ENCODE assay signal across 16 mouse cellular contexts in genomic region chr12:24843395-24844072, GRCm38 (mm10). TPM values are rescaled to one million over a fixed set of nuclear protein-coding genes. Genes with fewer than 3 reads are reported as not detected.
DNase-seq lines count a peak whose midpoint lies in the region; ATAC-seq and TF ChIP-seq lines count a peak whose summit lies in the region.
"Had no signal": no experiment of that assay in that cellular context is flagged by ENCODE, and none has a peak within 500 bp of the region (broad histone marks: within the 10 kb centered on the region; RNA-seq: fewer than 3 reads in every experiment).

No protein-coding gene starts in this region.

- no peaks in the 10 kb centered on the region for H3K9me3 ChIP-seq in embryonic facial prominence, embryonic 14.5 days (ENCODE audit: control insufficient read depth, low read length)
- no peaks in the 10 kb centered on the region for H3K9me3 ChIP-seq in embryonic facial prominence, embryonic 10.5 days
- no peaks in the 10 kb centered on the region for H3K9me3 ChIP-seq in heart, postnatal 0 days (replicated peaks; ENCODE audit: control insufficient read depth, low read length)
- H3K9me3 ChIP-seq: embryonic facial prominence, embryonic 12.5 days; midbrain, embryonic 12.5 days had no signal

- TF ChIP-seq CTCF in heart, postnatal 0 days (IDR thresholded peaks at IDR 0.05; ENCODE audit: low read depth), result no peak
- TF ChIP-seq CTCF in C2C12 (IDR thresholded peaks at IDR 0.05; ENCODE audit: control insufficient read depth, insufficient read depth, insufficient read length), result no peak

- no peak for TF ChIP-seq EP300 in heart, postnatal 0 days (IDR thresholded peaks at IDR 0.05; ENCODE audit: low read depth)

- DNase-seq in embryonic facial prominence, embryonic 14.5 days (ENCODE audit: low spot score), result peak; percentile 56
- no peak for DNase-seq in embryonic facial prominence, embryonic 10.5 days (ENCODE audit: low spot score)
- peak; percentile 57 for DNase-seq in heart, postnatal 0 days (ENCODE audit: low spot score)
- no peak for DNase-seq in heart, adult 9 months (ENCODE audit: low spot score in 2 of 2)
- DNase-seq: cerebellum, adult 8-10 months; forebrain, postnatal 0 days; lung, postnatal 10 days had no signal

- H3K27me3 ChIP-seq in embryonic facial prominence, embryonic 14.5 days (replicated peaks; ENCODE audit: control insufficient read depth, insufficient read depth, low read length), result no peaks in the 10 kb centered on the region
- H3K27me3 ChIP-seq in embryonic facial prominence, embryonic 10.5 days (replicated peaks; ENCODE audit: low read depth, poor library complexity, severe bottlenecking), result no peaks in the 10 kb centered on the region
- no peaks in the 10 kb centered on the region for H3K27me3 ChIP-seq in heart, postnatal 0 days (ENCODE audit: control insufficient read depth, insufficient read depth, low read length)
- H3K27me3 ChIP-seq in C2C12 (ENCODE audit: control insufficient read depth, insufficient read depth, insufficient read length), result no peaks in the 10 kb centered on the region
- H3K27me3 ChIP-seq: embryonic facial prominence, embryonic 12.5 days; midbrain, embryonic 12.5 days had no signal

- no peak overlapping the region for H3K9ac ChIP-seq in embryonic facial prominence, embryonic 14.5 days (ENCODE audit: low read depth, low read length)
- H3K9ac ChIP-seq in heart, postnatal 0 days (replicated peaks; ENCODE audit: low read depth, low read length), result no peak overlapping the region
- H3K9ac ChIP-seq: embryonic facial prominence, embryonic 12.5 days; forebrain, postnatal 0 days; midbrain, embryonic 12.5 days had no signal

- H3K79me2 ChIP-seq in C2C12 (ENCODE audit: control insufficient read depth, insufficient read depth), result no peaks in the 10 kb centered on the region

- no peaks in the 10 kb centered on the region for H3K79me3 ChIP-seq in C2C12 (ENCODE audit: low read depth)

- ATAC-seq in embryonic facial prominence, embryonic 14.5 days (ENCODE audit: low read depth), result peak; percentile 50
- ATAC-seq in heart, postnatal 0 days (ENCODE audit: insufficient read depth, low read depth), result peak; percentile 62
- ATAC-seq in megakaryocyte-erythroid progenitor cell, adult 5-6 weeks (replicated peaks; ENCODE audit: low FRiP score, low TSS enrichment, poor library complexity, severe bottlenecking), result peak; percentile 60
- no peak for ATAC-seq in CD4-positive, CD25-positive, alpha-beta regulatory T cell, adult 4 months
- ATAC-seq in erythroblast, adult 5-6 weeks (replicated peaks; ENCODE audit: low FRiP score, poor library complexity, severe bottlenecking), result no peak
- ATAC-seq: activated CD4-positive, CD25-positive, alpha-beta regulatory T cell, adult 4 months; inflammation-experienced regulatory T-cells, adult 6 months had no signal

- H3K27ac ChIP-seq in embryonic facial prominence, embryonic 14.5 days (replicated peaks; ENCODE audit: low read depth, low read length), result no peak overlapping the region
- H3K27ac ChIP-seq in embryonic facial prominence, embryonic 10.5 days (replicated peaks), result no peak overlapping the region
- peak overlapping the region; percentile 36 for H3K27ac ChIP-seq in heart, postnatal 0 days (ENCODE audit: low read depth)
- H3K27ac ChIP-seq: embryonic facial prominence, embryonic 12.5 days; midbrain, embryonic 12.5 days had no signal

- peaks cover 38% of the 10 kb centered on the region for H3K4me1 ChIP-seq in embryonic facial prominence, embryonic 14.5 days (ENCODE audit: control insufficient read depth, insufficient read depth, low read length)
- peaks cover 60% of the 10 kb centered on the region for H3K4me1 ChIP-seq in embryonic facial prominence, embryonic 10.5 days
- H3K4me1 ChIP-seq in heart, postnatal 0 days (ENCODE audit: control insufficient read depth, insufficient read depth), result peaks cover 42% of the 10 kb centered on the region

- H3K4me2 ChIP-seq in embryonic facial prominence, embryonic 14.5 days (ENCODE audit: low read depth, low read length), result no peak overlapping the region
- no peak overlapping the region; the same call in 1 of the 2 replicates for H3K4me2 ChIP-seq in heart, postnatal 0 days (ENCODE audit: low read depth, low read length)
- H3K4me2 ChIP-seq: embryonic facial prominence, embryonic 12.5 days; liver, embryonic 11.5 days; midbrain, embryonic 12.5 days had no signal

- H3K36me3 ChIP-seq in embryonic facial prominence, embryonic 14.5 days (ENCODE audit: control insufficient read depth, insufficient read depth, low read length), result no peaks in the 10 kb centered on the region
- no peaks in the 10 kb centered on the region for H3K36me3 ChIP-seq in embryonic facial prominence, embryonic 10.5 days (replicated peaks)
- H3K36me3 ChIP-seq in heart, postnatal 0 days (replicated peaks; ENCODE audit: control insufficient read depth, insufficient read depth, low read length), result no peaks in the 10 kb centered on the region
- no peaks in the 10 kb centered on the region for H3K36me3 ChIP-seq in C2C12 (ENCODE audit: control insufficient read depth, insufficient read depth)
- H3K36me3 ChIP-seq: embryonic facial prominence, embryonic 12.5 days; midbrain, embryonic 12.5 days had no signal

- no peak overlapping the region for H3K4me3 ChIP-seq in embryonic facial prominence, embryonic 14.5 days (ENCODE audit: low read depth, low read length)
- H3K4me3 ChIP-seq in embryonic facial prominence, embryonic 10.5 days, result no peak overlapping the region
- no peak overlapping the region for H3K4me3 ChIP-seq in heart, postnatal 0 days (ENCODE audit: low read depth, low read length)
- no peak overlapping the region for H3K4me3 ChIP-seq in C2C12 (ENCODE audit: insufficient read depth, poor library complexity, severe bottlenecking)
- H3K4me3 ChIP-seq: embryonic facial prominence, embryonic 12.5 days; midbrain, embryonic 12.5 days had no signal

- WGBS in embryonic facial prominence, embryonic 14.5 days, result 62% methylated on average over 7 of the region's 7 CpGs
- WGBS in embryonic facial prominence, embryonic 10.5 days, result 76% methylated on average over 7 of the region's 7 CpGs
- WGBS in heart, postnatal 0 days, result 27% methylated on average over 7 of the region's 7 CpGs

- H3ac ChIP-seq in C2C12 (ENCODE audit: control insufficient read depth, insufficient read length, low read depth), result no peak overlapping the region

TF ChIP-seq in C2C12, 6 proteins besides CTCF, POLR2A, EP300 and RAD21:
- TF ChIP-seq MAX (IDR thresholded peaks at IDR 0.05), result no peak
- no peak for TF ChIP-seq MYOG (IDR thresholded peaks at IDR 0.05; ENCODE audit: control insufficient read depth, extremely low read depth, insufficient read length)
- peak; percentile 64 for TF ChIP-seq MYOD1 (IDR thresholded peaks at IDR 0.05; ENCODE audit: control insufficient read depth, insufficient read length, low read depth)

RNA-seq across cellular contexts. Expression of gene Mboat2, which starts 12.9 kb away (rescaled TPM):
- polyA plus RNA-seq in embryonic facial prominence, embryonic 14.5 days (2014; fragmentation: Nextera tagmentation; extraction: Ambion mirVana), result 50.5 and 55.5 TPM in 2 replicates
- 45.0 and 45.7 TPM in 2 replicates for polyA plus RNA-seq in embryonic facial prominence, embryonic 10.5 days (2016; fragmentation: Nextera tagmentation; extraction: Ambion mirVana)
- total RNA-seq in heart, postnatal 0 days (2014; rRNA removed; ENCODE audit: low replicate concordance), result 24.3 and 34.4 TPM in 2 replicates
- polyA plus RNA-seq in heart, postnatal 0 days (2015; fragmentation: Nextera tagmentation; extraction: Ambion mirVana), result 23.8 and 24.8 TPM in 2 replicates
- polyA plus RNA-seq in C2C12 (2012; fragmentation: generic; extraction: Trizol), result 3.7 TPM
- 16.7 and 19.5 TPM in 2 replicates for total RNA-seq in megakaryocyte-erythroid progenitor cell, adult 5-6 weeks (2014; fragmentation: Nextera tagmentation)
- 21.3 and 38.1 TPM in 2 replicates for total RNA-seq in megakaryocyte-erythroid progenitor cell, adult 5-6 weeks (2017)
- under 1 TPM; 0.15 to 0.34 TPM for polyA plus RNA-seq in CD4-positive, CD25-positive, alpha-beta regulatory T cell, adult 4 months (2017; shearing (Covaris generic))
- total RNA-seq in erythroblast, adult 5-6 weeks (2015; ENCODE audit: low replicate concordance), result 14.0 and 15.4 TPM in 2 replicates
- total RNA-seq in erythroblast, adult 5-6 weeks (2017; ENCODE audit: low replicate concordance), result 22.3 and 28.5 TPM in 2 replicates
- polyA plus RNA-seq: inflammation-experienced regulatory T-cells, adult 6 months had no signal

Comparison
In these comparisons a context has a peak if more than half of its experiments do, and no peak if none do; other contexts are left out.
1. DNase-seq: peak in embryonic facial prominence, embryonic 14.5 days (single experiment) and heart, postnatal 0 days (single experiment); none in embryonic facial prominence, embryonic 10.5 days (single experiment) and heart, adult 9 months (0 of 2).
2. ATAC-seq: peak in embryonic facial prominence, embryonic 14.5 days (single experiment), heart, postnatal 0 days (single experiment) and megakaryocyte-erythroid progenitor cell, adult 5-6 weeks (single experiment); none in CD4-positive, CD25-positive, alpha-beta regulatory T cell, adult 4 months (single experiment) and erythroblast, adult 5-6 weeks (single experiment).